Mouse (Mus musculus) E14TG2a.4 (cell line): ENCODE data around the gene Arsg.

Source experiments
- H3K27me3 ChIP-seq: 2 replicates; pipeline ENCODE4 v1.6.1; 2014; ENCODE audit warnings: low read length, control low read depth; ENCODE audit not compliant: insufficient read depth
- H3K36me3 ChIP-seq: 2 replicates; pipeline ENCODE4 v1.6.1; 2014; ENCODE audit warnings: low read length, control low read depth; ENCODE audit not compliant: insufficient read depth
- H3K4me1 ChIP-seq: replicated peaks from 2 replicates; pipeline ENCODE4 v1.6.1; 2014; ENCODE audit warnings: low read depth, low read length, control low read depth
- H3K4me3 ChIP-seq: replicated peaks from 2 replicates; pipeline ENCODE4 v1.5.1; 2014; ENCODE audit warnings: mild to moderate bottlenecking, low read length
- H3K9me3 ChIP-seq: 2 replicates; pipeline ENCODE4 v1.6.1; 2014; ENCODE audit warnings: low read length, control low read depth
- CTCF ChIP-seq: conservative IDR thresholded peaks from 2 replicates; pipeline ENCODE4 v1.5.1; 2014; ENCODE audit warnings: low read length
- NANOG ChIP-seq: IDR thresholded peaks from 2 replicates; pipeline ENCODE4 v1.6.1; 2014; ENCODE audit warnings: borderline replicate concordance, low read length, mixed read lengths
- POU5F1 ChIP-seq: IDR thresholded peaks from 2 replicates; pipeline ENCODE4 v1.6.1; 2014; ENCODE audit warnings: low read length, borderline replicate concordance

The Arsg gene

DNA sequence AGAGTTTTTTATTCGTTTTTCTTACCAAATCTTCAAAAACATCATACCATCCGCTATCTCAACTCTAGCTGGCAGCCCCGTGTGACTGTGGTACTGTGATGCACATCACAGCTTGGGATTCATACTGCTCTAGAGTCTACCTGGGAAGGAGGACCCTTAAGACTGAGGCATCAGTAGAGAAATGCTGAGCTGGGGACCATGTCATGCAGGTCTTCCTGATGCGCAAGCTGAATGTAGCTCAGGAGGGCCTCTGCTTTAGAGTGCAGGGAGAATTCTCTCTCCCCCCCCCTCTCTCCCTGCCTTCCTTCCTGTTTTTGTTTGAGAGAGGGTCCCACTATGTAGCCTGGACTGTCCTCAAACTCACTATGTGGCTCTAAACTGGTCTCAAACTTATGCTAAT, 32.5 kb upstream of the Arsg start:
- Histone ChIP-seq H3K9me3 (no peaks in the 10 kb centered on the region), H3K4me3 (no peak overlapping the region; the same call in 1 of the 2 replicates), H3K27me3 (peaks cover 18% of the 10 kb centered on the region), H3K4me1 (peaks cover 28% of the 10 kb centered on the region), H3K36me3 (peaks cover 20% of the 10 kb centered on the region)
- TF ChIP-seq CTCF (no peak), NANOG (no peak), POU5F1 (no peak)

DNA sequence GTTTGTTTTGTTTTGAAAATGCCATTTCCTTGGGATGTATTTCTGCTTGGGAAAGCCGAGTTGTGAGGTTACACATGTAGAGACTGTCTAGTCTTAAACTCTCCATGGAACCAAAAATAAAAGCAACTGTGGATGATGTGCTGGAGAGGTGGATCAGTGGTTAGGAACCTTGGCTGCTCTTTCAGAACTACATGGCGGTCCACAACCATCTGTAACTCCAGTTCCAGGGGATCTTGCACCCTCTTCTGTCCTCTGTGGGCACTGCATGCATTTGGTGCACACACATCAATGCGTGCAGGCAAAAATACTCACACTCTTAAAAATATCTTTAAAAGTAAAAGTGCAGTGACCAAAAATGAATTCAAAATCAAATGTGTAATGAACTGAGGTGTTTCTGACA, 32.1 kb upstream of the Arsg start:
- H3K4me3 ChIP-seq = no peak overlapping the region
- peaks cover 15% of the 10 kb centered on the region for H3K36me3 ChIP-seq
- H3K4me1 ChIP-seq = peaks cover 28% of the 10 kb centered on the region
- H3K27me3 ChIP-seq = peaks cover 18% of the 10 kb centered on the region
- no peaks in the 10 kb centered on the region for H3K9me3 ChIP-seq
- no peak for TF ChIP-seq POU5F1
- TF ChIP-seq NANOG = no peak
- peak; percentile 79 for TF ChIP-seq CTCF

DNA sequence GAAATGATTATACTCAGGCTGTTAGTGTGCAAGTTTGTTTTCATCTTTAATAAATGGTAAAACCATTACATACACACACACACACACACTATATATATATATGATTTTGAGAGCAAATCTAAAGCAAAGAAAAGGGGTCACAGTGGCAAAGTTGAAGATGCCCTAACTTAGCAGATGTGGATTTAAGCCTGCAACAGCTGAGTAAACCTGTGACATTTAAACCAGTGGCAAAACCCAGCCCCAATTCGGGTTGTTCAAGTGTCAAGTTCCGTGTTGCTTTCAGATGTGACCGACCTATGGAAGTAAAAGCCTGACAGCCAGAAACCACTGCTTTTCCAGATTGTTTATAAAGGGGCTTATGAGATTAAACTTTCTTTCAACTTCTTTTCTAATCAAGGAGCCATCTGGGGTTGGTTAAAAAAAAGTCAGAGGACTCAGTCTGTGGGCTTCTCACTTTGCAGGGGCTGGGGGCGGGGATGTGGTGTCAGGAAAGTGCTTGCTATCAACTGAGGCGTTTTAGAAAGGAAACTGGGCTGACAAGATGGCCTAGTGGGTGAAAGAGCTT, 30.9 kb upstream of the Arsg start:
- H3K4me3 ChIP-seq = no peak overlapping the region
- peaks cover 18% of the 10 kb centered on the region for H3K27me3 ChIP-seq
- H3K4me1 ChIP-seq = peaks cover 25% of the 10 kb centered on the region
- H3K9me3 ChIP-seq = no peaks in the 10 kb centered on the region
- H3K36me3 ChIP-seq = 0 out of 2 replicates have a peak, but pooled peaks cover 7% of the 10 kb centered on the region
- TF ChIP-seq NANOG (no peak), POU5F1 (no peak), CTCF (no peak)

DNA sequence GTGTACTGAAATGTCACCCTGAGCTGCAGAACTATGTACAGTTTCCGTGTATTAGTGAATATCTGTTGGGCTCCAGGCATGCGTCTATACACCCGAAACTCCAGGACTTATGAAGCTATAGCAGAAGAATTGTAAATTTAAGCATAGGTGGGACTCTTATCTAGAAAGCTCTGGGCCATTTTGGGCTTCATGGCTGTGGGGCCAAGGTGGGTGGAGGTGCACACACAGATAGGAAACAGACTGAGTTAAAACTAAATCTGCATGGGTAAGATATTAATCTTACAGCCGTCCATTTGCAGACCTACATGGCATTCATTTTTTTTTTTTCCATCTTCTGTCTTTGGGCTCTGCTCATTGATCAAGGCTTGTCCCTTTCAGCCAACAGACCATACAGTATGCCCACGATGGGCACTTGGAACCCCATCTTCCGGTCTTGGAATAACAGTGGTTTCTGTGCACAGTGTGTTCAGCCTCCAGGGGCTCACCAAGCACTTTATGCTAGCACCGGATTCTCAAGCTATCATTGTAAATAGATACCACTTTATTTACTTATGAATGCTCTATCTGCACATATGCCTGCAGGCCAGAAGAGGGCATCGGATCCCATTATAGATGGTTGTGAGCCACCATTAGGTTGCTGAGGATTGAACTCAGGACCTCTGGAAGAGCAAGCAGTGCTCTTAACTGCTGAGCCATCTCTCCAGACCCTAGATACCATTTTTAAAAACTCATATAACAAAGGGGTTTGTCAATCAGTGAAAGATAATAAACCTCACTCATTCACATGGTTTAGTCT, 29.5 kb upstream of the Arsg start:
- H3K36me3 ChIP-seq = no peaks in the 10 kb centered on the region
- no peak overlapping the region for H3K4me3 ChIP-seq
- H3K9me3 ChIP-seq = no peaks in the 10 kb centered on the region
- peaks cover 22% of the 10 kb centered on the region for H3K27me3 ChIP-seq
- TF ChIP-seq NANOG (no peak), CTCF (no peak), POU5F1 (no peak)
- peaks cover 25% of the 10 kb centered on the region for H3K4me1 ChIP-seq

DNA sequence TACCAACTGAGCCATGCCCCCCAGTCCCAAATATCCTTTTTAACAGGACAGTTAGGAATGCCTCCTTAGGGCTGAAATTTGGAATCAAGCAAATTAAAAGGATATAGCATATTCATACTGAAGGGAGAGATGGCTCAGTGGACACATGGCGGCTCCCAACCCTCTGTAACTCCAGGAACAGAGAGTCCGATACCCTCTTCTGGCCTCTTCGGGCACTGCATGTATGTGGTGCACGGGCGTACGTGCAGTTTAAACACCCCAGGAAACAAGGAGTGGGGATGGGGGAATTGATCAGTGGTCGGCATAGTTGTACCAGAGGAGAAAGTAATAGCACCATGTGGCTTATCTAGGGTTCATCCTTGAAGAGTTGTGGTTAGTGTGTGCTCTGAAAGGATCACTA, 28.6 kb upstream of the Arsg start:
- peaks cover 18% of the 10 kb centered on the region for H3K27me3 ChIP-seq
- H3K36me3 ChIP-seq = no peaks in the 10 kb centered on the region
- H3K9me3 ChIP-seq = no peaks in the 10 kb centered on the region
- TF ChIP-seq CTCF = peak; percentile 54; the same call in 1 of the 2 replicates
- no peak for TF ChIP-seq POU5F1
- no peak for TF ChIP-seq NANOG
- H3K4me3 ChIP-seq = no peak overlapping the region
- H3K4me1 ChIP-seq = peaks cover 21% of the 10 kb centered on the region

DNA sequence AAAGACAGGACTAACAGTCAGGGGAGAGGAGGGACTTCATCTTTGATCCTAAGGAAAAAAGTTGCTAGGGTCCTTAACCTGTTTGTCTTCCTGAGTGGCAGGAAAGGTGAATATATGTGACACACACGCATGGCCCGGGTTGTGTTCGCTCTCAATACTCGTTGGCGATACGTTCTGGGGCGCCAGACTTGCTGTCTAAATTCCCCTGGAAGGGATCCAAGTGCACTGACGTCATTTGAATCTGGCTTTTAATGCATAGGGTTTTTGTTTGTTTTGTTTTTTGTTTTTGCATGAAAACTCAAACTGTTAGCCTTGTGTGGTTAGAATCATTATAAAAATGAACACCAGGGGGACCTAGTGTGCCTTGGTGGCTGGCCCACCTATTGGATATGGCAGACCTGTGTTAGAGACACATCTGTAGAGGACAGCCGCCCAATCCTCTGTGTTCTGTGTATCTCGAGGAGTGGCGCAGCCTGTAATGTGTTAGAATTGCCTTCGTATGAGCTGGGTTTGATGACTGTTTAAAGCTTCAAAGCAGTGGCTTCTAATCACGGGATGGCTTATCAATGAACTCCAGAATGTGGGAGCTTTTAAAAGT, 27.6 kb upstream of the Arsg start:
- TF ChIP-seq CTCF (peak; percentile 47), POU5F1 (no peak), NANOG (no peak)
- Histone ChIP-seq H3K4me3 (no peak overlapping the region), H3K4me1 (peaks cover 14% of the 10 kb centered on the region), H3K27me3 (peaks cover 8% of the 10 kb centered on the region), H3K36me3 (no peaks in the 10 kb centered on the region), H3K9me3 (no peaks in the 10 kb centered on the region)

DNA sequence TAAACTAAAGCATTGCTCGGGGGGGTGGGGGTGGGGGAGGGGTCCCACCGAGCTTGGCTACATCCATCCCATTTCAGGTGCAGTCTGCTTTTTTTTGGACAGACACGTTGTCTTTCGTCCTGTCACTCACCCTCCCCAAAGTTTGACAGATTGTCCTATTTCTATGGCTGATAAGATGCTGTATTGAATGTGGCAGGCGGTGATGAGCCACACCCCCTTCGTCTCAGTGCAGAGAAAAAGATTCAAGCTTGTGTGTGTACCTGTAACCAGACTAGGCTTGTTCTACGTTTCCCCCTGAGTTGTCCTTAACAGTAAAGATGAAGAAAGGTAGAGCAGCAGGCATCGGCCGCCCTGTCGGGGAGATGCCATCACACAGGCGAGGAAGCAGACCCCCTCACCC, 22.0 kb upstream of the Arsg start:
- TF ChIP-seq POU5F1 (no peak), NANOG (no peak), CTCF (no peak)
- Histone ChIP-seq H3K27me3 (0 out of 2 replicates have a peak, but pooled peaks cover 4% of the 10 kb centered on the region), H3K36me3 (peaks cover 42% of the 10 kb centered on the region), H3K4me1 (peaks cover 13% of the 10 kb centered on the region), H3K9me3 (no peaks in the 10 kb centered on the region), H3K4me3 (no peak overlapping the region)

DNA sequence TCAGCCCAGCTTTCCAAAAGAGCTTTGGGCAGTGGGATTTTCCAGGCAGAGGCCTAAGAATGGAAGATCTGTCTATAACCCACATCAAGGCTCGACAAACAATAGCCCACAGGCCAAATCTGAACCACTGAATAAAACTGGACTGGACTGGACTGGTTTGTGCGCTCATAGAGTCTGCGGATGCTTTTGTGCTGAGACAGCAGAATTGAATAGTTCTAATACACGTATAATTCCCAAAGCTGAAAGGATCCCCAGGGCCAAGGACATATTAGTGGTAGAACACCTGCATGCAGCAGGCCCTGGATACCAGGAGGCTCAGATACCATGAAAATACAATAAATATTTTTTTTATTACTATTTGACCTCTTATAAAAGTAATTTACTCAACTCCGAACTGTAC, 16.9 kb upstream of the Arsg start:
- Histone ChIP-seq H3K27me3 (no peaks in the 10 kb centered on the region), H3K36me3 (peaks cover 67% of the 10 kb centered on the region), H3K9me3 (no peaks in the 10 kb centered on the region), H3K4me1 (peaks cover 18% of the 10 kb centered on the region), H3K4me3 (no peak overlapping the region)
- TF ChIP-seq POU5F1 (no peak), NANOG (no peak), CTCF (no peak)

DNA sequence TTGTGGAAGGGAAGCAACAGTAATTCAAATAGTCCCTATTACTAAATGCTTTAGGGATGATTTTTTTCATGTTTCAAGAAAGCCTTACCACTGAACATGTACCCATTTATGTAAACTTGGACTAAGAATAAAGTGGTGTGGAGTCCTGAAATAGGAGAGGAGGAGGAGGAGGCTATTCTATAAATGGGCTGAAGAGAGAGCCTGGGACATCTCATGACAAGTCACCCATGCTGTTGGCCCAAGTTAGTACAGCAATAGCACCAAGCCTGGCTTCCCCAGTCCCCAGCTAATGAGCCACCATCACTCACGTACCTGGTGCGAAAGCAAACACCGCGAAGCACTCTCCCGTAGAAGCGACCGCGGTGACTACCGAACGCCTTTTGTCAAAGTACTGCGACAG, 15.0 kb upstream of the Arsg start:
- no peak overlapping the region for H3K4me3 ChIP-seq
- H3K9me3 ChIP-seq = no peaks in the 10 kb centered on the region
- TF ChIP-seq CTCF = no peak
- TF ChIP-seq POU5F1 = no peak
- TF ChIP-seq NANOG = no peak
- peaks cover 18% of the 10 kb centered on the region for H3K4me1 ChIP-seq
- no peaks in the 10 kb centered on the region for H3K27me3 ChIP-seq
- peaks cover 68% of the 10 kb centered on the region for H3K36me3 ChIP-seq
